Mouse (Mus musculus): ENCODE measurements around the gene Eif3l.

Eif3l gene

GRCm38 (mm10) chr15:79123751-79124150 lies 48.8 kb downstream of the Eif3l start:
- DNase-seq (ENCODE audit: extremely low spot score), result no peak

DNA sequence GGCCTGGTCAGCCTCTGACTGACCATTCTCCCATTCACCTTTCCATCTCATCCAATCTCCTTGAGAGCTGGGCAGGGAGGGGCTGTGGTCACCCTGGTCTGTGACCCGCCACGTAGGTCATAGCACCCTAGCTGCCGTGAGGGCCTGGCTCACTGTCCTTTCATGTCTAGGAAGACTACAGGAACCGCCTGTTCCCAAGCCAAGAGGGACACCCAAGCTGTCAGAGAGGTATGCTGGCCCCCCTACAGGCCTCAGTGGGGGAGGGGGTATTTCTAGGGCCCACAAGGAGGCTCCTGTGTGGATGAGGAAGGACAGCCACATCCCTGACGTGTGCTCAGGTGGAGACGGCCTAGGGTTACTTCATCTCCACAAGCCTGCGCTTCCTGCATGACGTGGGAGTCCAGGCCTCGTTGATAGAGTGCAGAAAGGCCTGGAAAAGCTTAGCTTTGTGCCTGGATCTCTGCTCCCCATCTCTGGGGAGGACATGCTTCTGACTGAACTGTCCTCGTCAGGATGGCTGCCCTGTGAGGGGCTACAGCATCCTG lies 49.4 kb downstream of the Eif3l start:
- no peak for DNase-seq (ENCODE audit: extremely low spot score)

- DNase-seq (ENCODE audit: extremely low spot score), result peak; percentile 42
Measured at GRCm38 (mm10) chr15:79126217-79126932, 51.4 kb downstream of the Eif3l start.

GRCm38 (mm10) chr15:79127101-79127500 lies 52.1 kb downstream of the Eif3l start:
- no peak for DNase-seq (ENCODE audit: extremely low spot score)

DNA sequence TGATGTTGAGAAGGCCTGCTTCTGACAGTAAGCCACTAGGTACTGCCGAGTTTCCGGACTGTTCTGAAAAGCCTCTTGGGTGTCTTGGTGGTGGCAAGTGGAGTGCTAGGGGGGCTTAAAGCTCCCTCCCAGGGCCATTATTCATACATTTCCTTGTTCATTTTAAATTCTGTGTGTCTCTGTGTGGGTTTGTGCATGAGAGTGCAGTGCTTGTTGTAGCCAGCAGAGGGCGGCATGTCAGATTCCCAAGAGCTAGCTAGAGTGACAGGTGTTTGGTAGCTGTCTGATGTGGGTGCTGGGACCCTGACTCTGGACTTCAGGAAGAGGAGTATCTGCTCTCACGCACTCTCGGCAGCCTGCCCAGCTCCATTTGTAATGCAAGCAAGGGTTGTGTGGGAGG lies 53.2 kb downstream of the Eif3l start:
- no peak for DNase-seq (ENCODE audit: extremely low spot score)

- DNase-seq (ENCODE audit: extremely low spot score), result no peak
Measured at GRCm38 (mm10) chr15:79129311-79129710, 54.3 kb downstream of the Eif3l start.

DNA sequence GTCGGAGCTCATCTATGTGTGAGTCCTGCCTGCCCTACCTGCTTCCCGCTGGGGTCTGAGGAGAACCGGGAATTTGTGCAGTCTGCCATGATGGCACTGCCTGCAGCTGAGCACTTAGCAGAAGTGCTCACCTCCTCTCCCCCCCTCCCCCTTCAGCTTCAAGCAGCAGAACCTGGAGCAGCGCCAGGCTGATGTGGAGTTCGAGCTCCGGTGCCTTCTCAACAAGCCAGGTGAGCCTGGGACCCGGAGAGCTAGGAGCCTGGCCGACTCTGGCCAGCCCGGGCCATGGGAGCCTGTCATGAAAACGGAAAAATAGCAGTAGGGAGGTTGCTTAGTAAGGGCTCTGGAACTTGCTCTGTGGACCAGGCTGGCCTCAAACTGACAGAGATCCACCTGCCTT lies 55.8 kb downstream of the Eif3l start:
- DNase-seq (ENCODE audit: extremely low spot score), result no peak

DNA sequence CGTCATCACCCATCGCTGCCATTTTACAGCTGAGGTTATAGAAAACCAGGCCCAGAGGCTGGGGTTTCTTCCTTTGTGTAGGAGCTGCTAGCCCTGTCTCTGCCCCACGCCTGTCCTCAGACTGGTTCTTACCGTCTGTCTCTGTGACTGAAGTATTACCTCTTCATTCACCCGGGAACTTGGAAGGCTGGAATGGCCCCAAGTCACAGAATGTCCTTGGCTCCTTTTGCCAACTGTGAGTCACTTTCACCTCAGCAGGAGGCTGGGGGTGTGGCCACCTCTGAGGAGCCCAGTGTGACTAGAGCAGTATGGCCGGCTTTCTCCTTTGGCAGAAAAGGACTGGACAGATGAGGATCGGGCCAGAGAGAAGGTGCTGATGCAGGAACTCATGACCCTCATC lies 56.5 kb downstream of the Eif3l start:
- no peak for DNase-seq (ENCODE audit: extremely low spot score)

GRCm38 (mm10) chr15:79133191-79133661 lies 58.2 kb downstream of the Eif3l start:
- no peak for DNase-seq (ENCODE audit: extremely low spot score)

DNA sequence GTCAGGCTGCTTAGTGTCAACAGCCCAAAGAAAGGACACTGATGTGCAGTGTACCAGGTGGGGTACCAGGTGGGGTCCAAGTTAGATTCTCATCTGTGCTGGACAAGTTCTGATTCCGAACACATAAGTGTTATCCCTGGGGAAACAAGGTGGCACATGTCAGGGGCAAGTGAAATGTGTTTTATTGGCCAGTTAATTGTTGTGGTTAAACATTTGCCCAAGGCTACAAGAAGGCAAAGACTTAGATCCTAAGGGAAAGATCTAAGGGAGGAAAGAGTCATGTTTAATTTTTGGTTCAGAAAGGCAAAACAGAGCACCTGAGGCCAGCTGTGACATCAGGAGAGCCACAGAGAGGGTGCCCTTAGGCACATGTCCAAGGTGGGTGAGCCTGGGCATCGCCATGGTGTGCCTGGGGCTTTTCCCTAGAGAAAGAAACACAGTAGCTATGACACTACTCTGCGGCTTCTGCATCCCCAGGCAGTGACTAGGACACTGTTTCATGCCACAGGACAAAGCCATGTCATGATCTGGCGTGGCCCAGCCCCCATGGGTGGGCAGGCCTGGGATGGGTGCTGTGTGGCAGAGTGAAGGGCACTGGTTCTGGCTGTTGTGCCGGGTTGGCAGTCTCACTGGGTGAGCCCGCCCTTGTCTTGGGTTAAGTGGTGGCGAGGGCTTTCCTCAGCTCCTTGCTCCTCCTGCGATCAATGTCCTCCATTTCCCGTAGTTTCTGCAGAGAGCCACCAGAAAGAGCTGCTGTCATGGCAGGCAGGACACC lies 59.7 kb downstream of the Eif3l start:
- no peak for DNase-seq (ENCODE audit: extremely low spot score)

DNA sequence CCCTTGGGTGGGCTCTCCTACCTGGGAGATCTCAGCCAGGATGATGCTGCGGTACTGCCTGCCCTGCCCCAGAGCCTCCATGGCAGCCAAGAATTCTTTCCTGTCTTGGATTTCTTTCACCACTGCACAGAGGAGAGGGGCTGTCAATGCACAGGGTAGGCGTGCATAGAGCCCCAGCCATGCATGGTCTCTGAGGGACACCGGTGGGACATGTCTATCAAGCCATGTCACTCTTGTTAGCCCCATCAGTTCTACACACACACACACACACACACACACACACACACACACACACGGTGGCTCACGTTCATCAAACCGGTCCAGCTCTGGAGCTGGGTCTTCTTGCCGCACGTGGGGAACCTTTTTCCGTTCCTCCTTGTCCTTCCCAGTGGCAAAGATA lies 60.4 kb downstream of the Eif3l start:
- DNase-seq (ENCODE audit: extremely low spot score), result no peak

DNA sequence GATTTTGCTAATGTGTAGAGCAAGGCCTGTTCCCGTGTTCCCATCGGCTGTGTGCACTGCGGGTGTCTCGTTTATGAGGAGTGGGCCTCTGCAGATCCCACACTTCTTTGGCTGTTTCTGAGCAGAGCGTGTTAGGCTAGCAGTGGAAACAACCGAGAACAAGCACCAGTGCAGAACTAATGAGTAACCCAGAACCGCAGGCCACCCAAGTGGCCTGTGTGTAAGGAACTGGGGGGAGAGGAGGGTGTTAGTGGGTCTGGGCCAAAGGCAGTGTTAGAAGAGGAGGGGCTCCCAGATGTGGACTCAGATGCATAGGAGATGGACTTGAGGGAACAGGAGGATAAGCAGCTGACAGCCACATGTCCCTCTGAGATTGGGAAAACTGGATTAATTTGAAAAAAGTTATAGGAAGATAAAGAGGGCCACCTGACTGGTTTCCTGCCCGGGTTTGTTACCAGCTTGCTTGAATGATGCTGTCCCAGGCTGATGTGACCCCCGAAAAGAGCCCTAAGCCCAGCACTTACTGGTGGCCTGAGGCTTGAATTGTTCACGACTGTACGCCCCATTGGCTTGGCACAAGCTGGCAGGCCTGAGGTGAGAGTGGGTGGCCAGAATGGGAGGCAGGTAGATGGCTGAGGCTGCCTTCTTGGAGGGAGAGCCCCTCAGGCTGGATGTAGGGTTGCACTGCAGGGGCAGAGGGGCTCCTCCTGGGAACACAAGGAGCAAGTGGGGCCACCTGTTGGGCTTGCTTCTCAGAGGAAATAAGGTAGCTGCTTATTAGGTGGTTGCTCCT lies 61.0 kb downstream of the Eif3l start:
- no peak for DNase-seq (ENCODE audit: extremely low spot score)

DNA sequence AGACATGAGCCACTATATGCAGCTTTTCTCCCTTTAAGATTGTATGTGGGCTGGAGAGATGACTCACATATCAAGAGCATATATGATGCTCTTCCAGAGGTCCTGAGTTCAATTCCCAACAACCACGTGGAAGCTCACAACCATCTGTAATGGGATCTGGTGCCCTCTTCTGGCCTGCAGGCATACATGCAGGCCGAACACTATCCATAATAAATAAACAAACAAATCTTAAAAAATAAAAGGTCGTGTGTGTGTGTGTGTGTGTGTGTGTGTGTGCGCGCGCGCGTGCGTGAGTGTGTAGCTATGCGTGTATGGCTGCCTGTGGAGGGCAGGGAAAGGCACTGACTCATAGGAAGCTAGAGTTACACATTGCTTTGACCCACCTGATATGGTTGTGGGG lies 64.7 kb downstream of the Eif3l start:
- DNase-seq (ENCODE audit: extremely low spot score), result no peak

GRCm38 (mm10) chr15:79140866-79141565 lies 66.0 kb downstream of the Eif3l start, which contains the start of the genes Polr2f and 1700088E04Rik:
Polr2f (plus strand) TSS chr15:79141009.
1700088E04Rik (minus strand) TSS chr15:79141253.
- DNase-seq (ENCODE audit: extremely low spot score), result peak; percentile 96

- no peak for DNase-seq (ENCODE audit: extremely low spot score)
Measured at GRCm38 (mm10) chr15:79141566-79141917, 66.6 kb downstream of the Eif3l start.

DNA sequence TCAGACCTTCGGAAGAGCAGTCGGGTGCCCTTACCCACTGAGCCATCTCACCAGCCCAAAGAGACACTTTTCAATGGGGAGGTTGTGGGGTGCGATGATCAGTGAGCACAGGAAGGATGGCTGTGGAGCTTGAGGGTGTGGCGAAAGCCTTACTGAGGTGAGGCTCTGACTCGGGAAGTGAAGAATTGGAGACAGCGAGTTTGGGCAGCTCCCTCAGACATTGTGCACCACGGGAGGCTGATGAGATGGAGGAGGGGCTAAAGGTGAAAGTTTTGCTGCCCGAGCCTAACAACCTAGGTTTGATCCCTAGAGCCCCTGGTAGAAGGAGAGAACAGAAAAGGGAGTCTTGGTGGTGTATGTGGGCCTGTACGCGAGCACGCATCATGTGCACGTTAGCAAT lies 68.3 kb downstream of the Eif3l start:
- DNase-seq (ENCODE audit: extremely low spot score), result no peak

All from embryo, embryonic 9.5 days (tissue).